Mouse (Mus musculus) urinary bladder, postnatal 14 days (tissue): ENCODE measurements at regions not wholly inside any gene's neighbourhood (a gene's known extent, or its start where the extent isn't known, plus 50 kb on each side); places are given as distances from the start of the nearest gene placed in this dataset.

ENCODE experiments used
- DNase-seq: peaks from one replicate; pipeline ENCODE4 v3.0.0; 2021; ENCODE audit warnings: low spot score

DNA sequence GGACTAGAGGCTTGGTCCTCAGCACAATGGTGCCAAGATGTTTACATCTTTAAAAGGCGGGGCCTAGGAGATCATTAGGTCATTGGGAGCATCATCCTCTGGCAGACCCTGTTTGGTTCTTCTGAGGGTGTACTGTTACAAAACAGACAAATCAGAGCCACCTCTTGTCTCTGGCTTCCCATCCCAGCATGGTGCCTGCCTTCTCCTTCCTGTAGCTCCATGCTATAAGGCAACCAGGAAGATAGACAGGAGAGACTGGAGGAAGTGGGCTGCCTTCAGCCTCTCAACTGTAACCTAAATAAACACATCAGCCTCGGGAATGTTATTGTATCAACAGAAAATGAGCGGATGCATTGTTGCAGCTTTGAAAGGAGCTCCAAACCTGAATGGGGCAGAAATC lies 529.8 kb upstream of the Gm765 start:
- DNase-seq, result no peak

GRCm38 (mm10) chr6:98869772-98870171 lies 527.2 kb upstream of the Gm765 start:
- DNase-seq, result no peak

- DNase-seq, result no peak
Measured at GRCm38 (mm10) chr6:98864306-98864705, 521.8 kb upstream of the Gm765 start.

DNA sequence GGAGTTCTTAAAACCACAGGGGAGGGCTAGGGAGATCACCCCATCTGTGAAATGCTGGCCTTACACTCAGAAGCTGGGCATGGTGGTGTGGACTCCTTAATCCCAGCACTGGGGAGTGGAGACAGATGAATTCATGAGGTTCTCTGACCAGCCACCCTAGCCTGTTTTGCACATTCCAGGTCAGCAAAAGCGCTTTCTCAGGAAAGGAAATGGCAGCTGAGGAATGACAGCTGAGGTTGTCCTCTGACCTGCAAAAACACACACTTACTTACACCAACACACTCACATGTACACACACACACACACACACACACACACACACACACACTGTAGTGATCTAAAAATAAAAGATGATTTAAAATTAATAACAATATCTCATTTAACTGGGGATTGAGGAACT lies 513.4 kb upstream of the Gm765 start:
- no peak for DNase-seq

- no peak for DNase-seq
Measured at GRCm38 (mm10) chr6:98850906-98851305, 508.4 kb upstream of the Gm765 start.

GRCm38 (mm10) chr6:98848835-98849234 lies 506.3 kb upstream of the Gm765 start:
- DNase-seq, result no peak

DNA sequence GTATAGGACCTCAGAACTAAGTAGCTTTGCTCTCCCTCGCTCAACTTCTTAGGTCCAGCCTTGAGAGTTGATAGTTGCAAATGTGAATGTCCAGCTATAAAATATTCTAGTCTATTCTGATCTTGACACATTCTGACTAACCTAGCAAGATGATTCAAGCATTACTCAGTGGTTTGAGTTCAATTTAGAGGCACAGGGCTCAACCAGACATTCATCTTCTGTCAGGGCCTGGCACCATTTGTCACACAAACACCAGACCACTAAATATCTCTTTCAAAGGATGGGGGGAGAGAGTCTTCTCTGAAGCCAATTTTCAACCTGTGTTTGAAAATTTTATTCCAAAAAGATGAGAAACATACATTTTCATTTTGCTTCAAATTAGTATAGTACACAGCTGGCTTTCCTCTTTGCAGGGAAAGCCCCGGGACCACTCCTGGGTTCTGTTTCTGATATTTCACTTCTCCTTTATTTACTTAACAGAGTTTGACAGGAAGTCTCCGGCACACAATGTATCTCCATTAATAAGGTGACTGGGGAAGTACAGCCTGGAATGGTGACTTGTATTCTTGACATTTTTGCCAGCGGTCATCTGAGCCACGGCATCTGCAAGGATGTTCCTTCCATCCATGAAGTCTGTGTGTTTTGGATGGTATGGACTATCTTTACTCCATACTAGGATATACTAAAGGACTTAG lies 503.6 kb upstream of the Gm765 start:
- DNase-seq, result no peak

DNA sequence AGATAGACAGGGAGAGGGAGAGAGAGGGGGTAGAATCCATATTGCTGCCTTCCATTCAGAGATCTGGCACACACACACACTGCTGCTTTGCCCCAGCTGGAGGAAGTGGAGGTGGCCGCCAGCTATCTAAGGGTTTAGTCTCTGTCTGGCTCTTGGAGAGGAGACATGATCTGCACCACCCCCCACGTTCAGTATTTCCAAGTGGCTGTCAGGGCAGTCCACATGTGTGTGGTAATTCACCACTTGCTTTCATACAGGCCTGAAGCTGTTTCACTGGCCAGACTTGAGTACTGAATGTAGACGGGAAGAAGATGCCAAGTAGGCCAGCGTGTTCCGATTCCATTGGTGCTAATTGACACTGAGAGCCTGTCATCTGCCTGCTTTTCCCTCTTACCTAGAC lies 501.0 kb upstream of the Gm765 start:
- DNase-seq, result peak; percentile 27

GRCm38 (mm10) chr6:98842924-98843323 lies 500.4 kb upstream of the Gm765 start:
- peak; percentile 5 for DNase-seq

DNA sequence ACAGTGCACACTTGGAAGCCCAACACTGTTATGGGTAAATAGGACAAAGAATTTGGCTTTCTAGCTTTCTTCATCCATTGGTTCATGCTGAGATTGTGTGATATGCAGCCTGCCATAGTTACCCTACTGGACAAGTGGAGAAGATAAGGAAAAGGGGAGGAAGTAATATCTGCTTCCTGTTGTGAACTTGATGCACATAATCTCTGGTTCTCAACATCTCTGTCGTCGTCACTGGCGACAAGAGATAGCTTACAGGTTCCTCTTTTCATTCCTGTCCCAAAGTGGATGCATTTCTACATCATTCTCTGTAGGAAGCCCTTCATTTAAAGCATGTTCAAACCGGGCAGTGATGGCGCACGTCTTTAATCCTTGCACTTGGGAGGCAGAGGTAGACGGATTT lies 491.4 kb upstream of the Gm765 start:
- DNase-seq, result no peak

- DNase-seq, result no peak
Measured at GRCm38 (mm10) chr6:98830191-98830590, 487.6 kb upstream of the Gm765 start.

GRCm38 (mm10) chr6:98808046-98808445 lies 465.5 kb upstream of the Gm765 start:
- no peak for DNase-seq

DNA sequence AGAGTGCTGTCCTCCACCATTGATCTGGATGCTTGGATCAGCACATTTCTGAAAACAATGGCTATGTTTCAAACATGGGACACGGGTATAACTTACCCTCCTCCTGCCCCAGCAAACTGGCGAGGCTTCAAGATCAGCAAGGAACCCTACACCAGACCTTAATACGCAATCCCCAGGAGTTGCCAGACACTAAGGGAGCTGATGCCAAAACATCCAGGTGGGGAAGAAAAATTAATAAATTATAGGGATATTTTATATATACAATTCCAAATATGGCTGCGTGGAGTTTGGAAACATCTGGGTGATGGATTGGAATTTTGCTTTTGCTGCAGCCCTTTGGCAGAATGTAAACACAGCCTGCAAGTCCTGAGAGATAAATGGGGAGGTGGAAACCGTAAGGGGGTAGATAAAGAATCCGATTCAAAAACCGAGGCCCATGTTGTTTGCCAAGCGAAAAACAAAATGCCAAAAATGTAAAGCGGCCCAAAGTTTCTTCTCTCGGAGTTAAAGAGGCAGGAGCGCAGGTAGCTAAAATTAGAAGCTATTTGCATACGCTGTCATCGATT lies 460.9 kb upstream of the Gm765 start:
- no peak for DNase-seq

DNA sequence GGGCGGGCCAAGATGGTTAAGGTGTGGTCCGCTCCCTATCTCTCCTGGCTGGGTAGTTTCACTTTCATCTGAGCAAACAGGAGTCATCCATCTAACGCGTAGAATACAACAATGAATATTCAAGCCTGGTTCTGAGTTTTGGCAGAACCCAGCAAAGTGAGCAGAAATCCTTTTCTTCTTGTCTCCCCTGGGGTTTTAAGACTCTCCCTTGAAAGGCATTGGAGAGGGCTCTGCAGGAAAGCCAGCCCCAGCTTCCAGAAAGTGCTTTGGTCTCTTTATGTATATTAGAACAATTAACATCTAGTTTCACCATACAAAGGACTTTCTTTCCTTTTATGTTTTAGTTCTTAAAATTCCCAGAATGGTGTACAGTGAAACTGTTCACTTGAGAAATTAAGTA lies 458.5 kb upstream of the Gm765 start:
- no peak for DNase-seq

DNA sequence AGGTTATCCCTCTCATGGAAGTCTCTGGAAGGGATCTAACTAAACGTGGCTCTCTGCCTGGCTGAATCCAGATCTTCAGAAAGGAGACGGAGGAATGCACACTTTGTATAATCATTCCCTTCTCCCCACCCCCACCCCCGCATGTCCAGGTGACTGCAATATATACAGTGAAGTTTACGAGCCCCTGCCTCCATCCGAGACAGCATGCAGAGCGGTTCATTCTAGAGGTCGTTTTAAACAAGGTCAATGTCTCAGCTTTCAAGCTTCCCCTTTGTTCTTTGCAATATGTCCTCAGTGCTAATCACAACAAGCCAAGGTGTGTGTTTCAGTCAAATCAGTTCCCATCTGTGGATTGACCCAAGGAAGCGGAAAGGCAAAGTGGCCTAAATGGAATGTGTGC lies 457.5 kb upstream of the Gm765 start:
- no peak for DNase-seq

- DNase-seq, result no peak
Measured at GRCm38 (mm10) chr6:98797778-98798177, 455.2 kb upstream of the Gm765 start.

DNA sequence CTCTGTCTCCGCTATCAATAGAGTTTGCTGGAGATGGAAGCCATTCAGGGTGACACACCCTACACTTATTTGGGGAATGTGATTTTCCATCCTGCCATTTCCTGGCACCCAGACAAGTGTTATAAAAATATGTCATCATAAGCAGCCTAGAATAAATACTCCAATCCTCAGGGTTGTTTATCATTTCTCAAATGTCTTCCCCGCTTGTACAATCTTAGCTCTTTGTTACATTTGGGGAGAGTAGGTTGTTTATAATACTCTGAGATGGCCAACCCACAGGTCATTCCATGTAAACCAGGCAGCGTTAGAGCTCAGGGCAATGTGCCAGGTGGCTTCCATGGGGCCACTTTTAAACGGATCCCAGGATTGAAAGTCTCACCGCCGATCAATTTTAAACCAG lies 454.8 kb upstream of the Gm765 start:
- no peak for DNase-seq

- no peak for DNase-seq
Measured at GRCm38 (mm10) chr6:98796666-98797065, 454.1 kb upstream of the Gm765 start.

DNA sequence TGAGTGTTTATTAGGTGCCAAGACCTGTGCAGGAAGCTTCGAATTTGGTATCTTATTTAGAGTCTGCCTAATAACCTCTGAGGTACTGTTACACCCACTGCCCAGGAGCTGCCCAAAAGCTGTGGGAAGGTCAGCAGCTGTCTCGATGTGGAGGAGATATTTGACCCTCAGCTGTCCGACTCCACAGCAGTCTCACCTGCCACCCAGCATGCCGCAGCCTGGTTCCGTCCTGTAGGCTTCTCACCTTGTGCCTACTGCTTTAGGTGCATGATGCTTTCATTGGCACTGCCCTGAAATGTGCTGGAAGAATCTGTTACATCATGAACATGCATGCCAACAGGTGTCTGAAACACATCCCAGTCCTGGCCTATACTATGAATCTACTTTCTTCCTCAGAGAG lies 444.9 kb upstream of the Gm765 start:
- DNase-seq, result no peak

DNA sequence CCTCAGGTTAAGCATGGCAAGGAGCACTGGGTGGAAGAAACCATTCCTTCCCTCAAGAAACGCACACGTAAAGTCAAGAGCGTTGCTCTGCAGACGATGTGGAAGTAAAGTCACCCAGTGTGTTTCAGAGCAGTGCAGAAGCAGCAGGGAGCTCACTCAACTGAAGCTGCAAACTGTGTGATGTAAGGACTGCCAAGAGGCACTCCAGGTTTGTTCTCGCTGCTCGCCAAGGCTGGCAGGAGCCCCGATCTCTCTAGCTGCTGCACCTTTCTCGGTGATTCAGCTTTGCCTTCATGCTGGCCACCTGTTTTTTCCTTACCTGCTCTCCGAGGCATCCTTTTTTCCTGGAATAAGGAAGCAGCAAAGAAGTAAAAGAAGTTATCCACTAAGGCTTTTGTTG lies 439.5 kb upstream of the Gm765 start:
- no peak for DNase-seq

- no peak for DNase-seq
Measured at GRCm38 (mm10) chr6:98775780-98776179, 433.2 kb upstream of the Gm765 start.

GRCm38 (mm10) chr6:98769999-98770398 lies 427.4 kb upstream of the Gm765 start:
- no peak for DNase-seq

GRCm38 (mm10) chr6:98769322-98769721 lies 426.8 kb upstream of the Gm765 start:
- DNase-seq, result no peak

GRCm38 (mm10) chr6:98767858-98768336 lies 425.3 kb upstream of the Gm765 start:
- DNase-seq, result no peak
